8 mouse cellular contexts compared by ENCODE assay signal in the genomic region with DNA sequence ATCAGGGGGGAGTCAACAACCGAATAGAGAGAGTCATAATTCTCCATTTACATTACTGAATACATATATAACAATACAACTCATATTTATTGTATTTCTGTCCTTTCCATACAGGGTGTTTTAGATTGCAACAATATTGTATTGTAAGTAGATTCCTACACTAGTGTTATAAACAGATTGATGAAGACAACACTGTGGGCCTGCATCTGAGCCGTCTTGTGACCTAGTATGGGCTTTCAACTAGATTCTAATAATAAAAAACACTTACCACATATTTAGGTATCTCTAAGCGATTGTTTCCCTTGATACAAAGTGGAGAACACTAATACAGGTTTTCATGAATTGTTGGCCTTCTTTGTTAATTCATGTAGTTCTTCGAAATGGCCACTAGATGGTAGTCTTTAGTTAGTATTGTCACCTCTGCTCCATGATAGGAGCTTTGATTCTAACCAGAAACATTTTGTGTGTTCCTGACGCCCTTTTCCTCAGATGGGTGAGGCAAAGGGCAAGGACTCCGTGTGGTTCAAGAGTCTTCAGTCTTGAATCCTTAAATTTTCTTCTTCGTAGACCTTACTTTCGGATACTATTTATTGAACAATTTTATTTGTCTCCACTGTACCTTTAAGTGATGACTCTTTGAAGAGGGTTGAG.
DNase-seq lines count a peak whose midpoint lies in the region; ATAC-seq lines count a peak whose summit lies in the region.

No protein-coding gene starts in this region.

- H3K4me1 ChIP-seq in heart, embryonic 14.5 days (ENCODE audit: control insufficient read depth in 2 of 2, insufficient read depth in 2 of 2, low read length in 2 of 2), result peaks cover 0 to 12% of the 10 kb centered on the region in 2 experiments; a peak in 1 of 4 replicates
- H3K4me1 ChIP-seq in limb, embryonic 15.5 days, result peaks cover 14% of the 10 kb centered on the region

- H3K9ac ChIP-seq in heart, embryonic 14.5 days (ENCODE audit: low read length), result peak overlapping the region; percentile 49; the same call in 1 of the 2 replicates
- H3K9ac ChIP-seq in limb, embryonic 15.5 days, result no peak overlapping the region

- H3K27ac ChIP-seq in heart, embryonic 14.5 days (replicated peaks in 1 of 2; ENCODE audit: control insufficient read depth in 1 of 2, insufficient read depth in 1 of 2, low read depth in 2 of 2, low read length in 2 of 2), result no peak overlapping the region
- H3K27ac ChIP-seq in limb, embryonic 15.5 days, result no peak overlapping the region

- H3K36me3 ChIP-seq in heart, embryonic 14.5 days (ENCODE audit: control insufficient read depth, insufficient read depth, low read length), result no peaks in the 10 kb centered on the region
- H3K36me3 ChIP-seq in limb, embryonic 15.5 days, result no peaks in the 10 kb centered on the region

- intact Hi-C loops in gastrocnemius, postnatal 36 days (cut with DNase I), result loop anchor here (2.0 kb wide), 1 partner anchor 114 kb away; no protein-coding TSS in a partner anchor

- no peaks in the 10 kb centered on the region for H3K27me3 ChIP-seq in heart, embryonic 14.5 days (ENCODE audit: control insufficient read depth, insufficient read depth, low read length)
- H3K27me3 ChIP-seq in limb, embryonic 15.5 days, result no peaks in the 10 kb centered on the region

- peak; percentile 21 for DNase-seq in adrenal gland, adult 2 months
- no peak for DNase-seq in adrenal gland, postnatal 4 days (ENCODE audit: low spot score in 2 of 2)
- peak; percentile 17 to 49 for DNase-seq in CD8-positive naive resting alpha-beta T cell, adult 2 months (ENCODE audit: low read depth in 2 of 2, low spot score in 2 of 2)
- DNase-seq in naive thymus-derived CD4-positive, alpha-beta T cell, adult 2 months (ENCODE audit: low read depth), result peak; percentile 81
- DNase-seq in gastrocnemius, postnatal 36 days, result no peak

- WGBS in heart, embryonic 14.5 days, result 16% methylated on average over 8 of the region's 8 CpGs
- 23% methylated on average over 8 of the region's 8 CpGs for WGBS in limb, embryonic 15.5 days

- peak overlapping the region; percentile 26 to 27; a peak in 3 of 4 replicates for H3K4me3 ChIP-seq in heart, embryonic 14.5 days (ENCODE audit: control insufficient read depth in 1 of 2, insufficient read depth in 1 of 2, low read depth in 1 of 2, low read length in 2 of 2)
- H3K4me3 ChIP-seq in limb, embryonic 15.5 days, result peak overlapping the region; percentile 23

- peak overlapping the region; percentile 67 for H3K4me2 ChIP-seq in heart, embryonic 14.5 days (ENCODE audit: low read length)
- H3K4me2 ChIP-seq in limb, embryonic 15.5 days, result peak overlapping the region; percentile 40

- ATAC-seq in common myeloid progenitor, adult 5-6 weeks (replicated peaks; ENCODE audit: low read depth, poor library complexity, severe bottlenecking), result peak; percentile 51
- no peak for ATAC-seq in heart, embryonic 14.5 days (ENCODE audit: insufficient number of reproducible peaks, insufficient read depth, low FRiP score, low read depth)
- ATAC-seq in limb, embryonic 15.5 days (ENCODE audit: insufficient number of reproducible peaks, low FRiP score, low TSS enrichment, low read depth), result no peak

- H3K9me3 ChIP-seq in heart, embryonic 14.5 days (ENCODE audit: control insufficient read depth, low read length), result no peaks in the 10 kb centered on the region
- no peaks in the 10 kb centered on the region for H3K9me3 ChIP-seq in limb, embryonic 15.5 days

Comparison
In these comparisons a context has a peak if more than half of its experiments do, and no peak if none do; other contexts are left out.
1. DNase-seq: peak in adrenal gland, adult 2 months (single experiment), CD8-positive naive resting alpha-beta T cell, adult 2 months (2 of 2) and naive thymus-derived CD4-positive, alpha-beta T cell, adult 2 months (single experiment); none in adrenal gland, postnatal 4 days (0 of 2) and gastrocnemius, postnatal 36 days (0 of 2).